Mouse (Mus musculus): ENCODE measurements around the gene Col23a1.
"Not testable (repeated sequence)": the region's sequence is repeated elsewhere in the genome, so short reads cannot be mapped to it uniquely, and the experiment has no call there.

The Col23a1 gene

DNA sequence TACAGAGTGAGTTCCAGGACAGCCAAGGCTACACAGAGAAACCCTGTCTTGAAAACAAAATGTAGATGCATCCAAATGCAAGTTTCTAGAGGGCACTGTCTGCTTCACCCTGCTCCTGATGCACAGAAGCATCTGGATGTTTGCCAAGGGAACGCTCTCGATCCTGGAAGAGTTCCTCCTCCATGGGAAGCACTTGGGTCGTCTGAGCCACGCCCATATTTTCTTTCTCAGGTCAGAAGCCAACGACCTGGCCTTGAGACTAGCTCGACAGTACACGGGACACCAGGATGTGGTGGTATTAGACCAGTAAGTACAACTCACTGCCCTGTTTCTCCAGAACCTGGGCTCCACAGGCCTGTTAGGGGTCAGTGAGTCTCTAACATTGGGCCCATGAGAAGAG is 301.4 kb downstream of the Col23a1 start:
- no peak for DNase-seq (ENCODE audit: low spot score in 2 of 2)

DNA sequence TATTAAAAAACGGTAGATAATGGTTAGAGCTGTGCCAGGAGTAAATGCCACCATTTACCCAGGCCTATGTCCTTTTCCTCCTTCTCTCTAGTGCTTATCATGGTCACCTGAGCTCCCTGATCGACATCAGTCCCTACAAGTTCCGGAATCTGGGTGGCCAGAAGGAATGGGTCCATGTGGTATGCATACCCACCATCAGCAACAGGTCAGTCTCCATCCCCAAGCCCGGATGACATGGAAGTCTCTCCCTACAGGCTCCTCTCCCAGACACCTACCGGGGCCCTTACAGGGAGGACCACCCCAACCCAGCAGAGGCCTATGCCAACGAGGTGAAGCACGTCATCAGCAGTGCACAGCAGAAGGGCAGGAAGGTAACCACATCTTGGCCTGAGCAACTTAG is 302.2 kb downstream of the Col23a1 start:
- DNase-seq (ENCODE audit: low spot score in 2 of 2): no peak

DNA sequence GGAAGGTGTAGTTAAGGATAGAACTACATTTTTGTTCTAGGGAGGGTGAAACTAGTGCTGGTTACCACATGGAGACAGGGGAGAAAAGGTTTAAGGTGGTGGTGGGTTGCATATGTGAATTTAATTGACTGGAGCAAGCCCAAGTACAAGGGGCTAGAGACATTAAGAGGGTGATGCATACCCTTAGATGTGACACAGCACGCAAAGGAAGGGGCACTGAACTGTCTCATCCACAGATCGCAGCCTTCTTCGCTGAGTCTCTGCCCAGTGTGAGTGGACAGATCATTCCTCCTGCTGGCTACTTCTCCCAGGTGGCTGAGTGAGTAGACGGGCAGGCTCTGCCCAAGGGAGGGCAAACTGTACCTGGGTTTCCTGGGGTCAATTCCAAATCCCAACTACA is 303.6 kb downstream of the Col23a1 start:
- DNase-seq (ENCODE audit: low spot score in 2 of 2): no peak

DNA sequence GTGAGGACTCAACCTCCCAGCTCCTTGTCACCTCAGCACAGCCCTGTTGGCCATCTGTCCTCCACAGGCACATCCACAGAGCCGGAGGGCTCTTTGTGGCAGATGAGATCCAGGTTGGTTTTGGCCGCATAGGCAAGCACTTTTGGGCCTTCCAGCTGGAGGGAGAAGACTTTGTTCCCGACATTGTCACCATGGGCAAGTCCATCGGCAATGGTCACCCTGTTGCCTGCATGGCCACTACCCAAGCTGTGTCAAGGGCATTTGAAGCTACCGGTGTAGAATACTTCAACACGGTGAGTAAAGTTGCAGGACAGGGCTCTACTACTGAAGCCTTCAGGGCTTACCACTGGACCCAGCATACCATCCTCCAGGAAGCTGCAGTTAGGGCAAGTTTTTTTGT is 304.1 kb downstream of the Col23a1 start:
- no peak for DNase-seq (ENCODE audit: low spot score in 2 of 2)

DNA sequence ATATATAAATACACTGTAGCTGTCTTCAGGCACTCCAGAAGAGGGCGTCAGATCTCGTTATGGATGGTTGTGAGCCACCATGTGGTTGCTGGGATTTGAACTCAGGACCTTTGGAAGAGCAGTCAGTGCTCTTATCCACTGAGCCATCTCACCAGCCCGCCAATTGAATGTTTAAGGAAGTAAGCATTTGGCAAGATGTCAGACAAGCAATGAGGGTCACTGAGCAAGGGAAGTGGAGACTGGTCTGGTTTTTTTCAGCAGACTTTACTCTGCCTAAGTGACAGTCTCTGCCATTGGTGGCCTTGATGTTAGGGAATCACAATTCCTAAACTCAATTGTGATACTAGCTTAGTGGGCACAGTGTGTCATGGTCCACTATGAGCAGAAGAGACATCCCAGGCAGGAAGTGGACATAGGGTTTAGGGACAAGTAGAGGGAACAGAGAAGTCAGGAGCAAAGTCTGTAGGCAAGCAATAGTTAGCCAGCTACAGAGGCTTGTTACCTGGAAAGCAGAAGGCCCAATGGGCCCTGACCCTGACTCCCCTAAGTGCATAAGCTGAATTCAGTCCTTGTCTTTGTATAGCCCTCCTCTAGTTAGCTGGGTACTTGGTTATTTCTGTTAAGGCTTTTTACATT is 305.1 kb downstream of the Col23a1 start:
- DNase-seq (ENCODE audit: low spot score in 2 of 2): no peak

DNA sequence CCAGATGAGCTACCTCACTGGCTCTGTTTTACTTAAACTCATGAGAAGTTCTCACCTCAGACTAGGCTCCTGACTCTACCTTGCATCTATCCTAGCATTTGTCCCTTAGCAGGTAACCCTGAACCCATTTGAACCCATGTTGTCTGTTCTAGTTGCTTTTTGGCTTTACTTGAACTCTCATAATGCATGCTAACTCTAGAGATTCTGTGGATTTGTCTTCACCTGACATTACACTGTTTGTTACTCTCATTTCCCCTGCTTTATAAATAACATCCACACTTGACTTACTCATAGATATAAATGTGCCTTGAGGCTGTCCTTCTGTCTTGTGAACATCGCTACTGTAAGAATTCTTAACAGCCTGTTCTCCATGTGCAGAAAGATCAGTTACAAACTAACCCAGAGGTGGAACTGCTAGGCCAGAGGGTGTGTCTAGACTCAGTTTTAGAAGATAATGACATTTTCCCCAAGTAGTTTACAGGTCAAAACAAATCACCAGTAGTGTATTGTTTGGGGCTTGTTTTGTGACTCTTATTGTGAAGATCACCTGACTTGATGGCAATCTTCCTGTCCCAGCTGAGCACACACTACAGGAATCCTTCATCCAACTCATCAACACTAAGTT is 305.9 kb downstream of the Col23a1 start:
- DNase-seq (ENCODE audit: low spot score in 2 of 2): no peak

DNA sequence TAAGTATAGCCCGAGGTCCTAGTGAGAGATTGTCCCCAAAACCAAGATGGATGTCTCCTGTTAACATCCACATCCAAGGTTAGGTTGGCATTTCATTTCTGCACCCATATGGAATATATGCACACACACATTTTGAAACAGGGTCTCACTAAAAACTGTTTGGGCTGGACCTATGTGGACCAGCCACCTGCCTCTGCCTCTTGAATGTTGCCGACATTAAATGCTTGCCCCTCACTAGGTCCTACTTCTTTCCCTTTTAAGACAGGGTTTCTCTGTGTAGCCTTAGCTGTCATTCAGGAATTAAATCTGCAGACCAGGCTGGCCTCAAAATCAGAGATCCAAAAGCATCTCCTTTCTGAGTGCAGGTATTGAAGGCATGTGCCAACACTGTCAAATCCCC is 307.8 kb downstream of the Col23a1 start:
- DNase-seq (ENCODE audit: low spot score in 2 of 2): no peak

DNA sequence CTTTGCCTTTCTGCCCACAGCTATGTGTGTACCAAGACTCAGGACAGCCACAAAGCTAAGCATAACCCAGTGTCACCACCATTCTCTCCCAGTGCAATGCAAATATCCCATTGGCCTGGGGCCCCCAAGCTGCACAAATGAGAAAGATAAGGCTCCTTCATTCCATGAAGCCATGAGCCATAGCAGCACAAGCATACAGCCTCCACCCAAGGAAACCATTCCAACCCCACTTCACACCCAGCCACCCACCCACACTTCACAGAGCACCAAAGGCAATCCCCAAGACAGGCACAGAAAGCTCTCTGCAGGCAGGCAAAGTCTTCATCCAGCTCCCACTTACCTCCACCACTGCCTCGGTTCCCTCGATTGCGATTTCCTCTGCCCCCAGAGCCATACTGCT is 312.5 kb downstream of the Col23a1 start:
- DNase-seq (ENCODE audit: low spot score in 2 of 2): no peak

DNA sequence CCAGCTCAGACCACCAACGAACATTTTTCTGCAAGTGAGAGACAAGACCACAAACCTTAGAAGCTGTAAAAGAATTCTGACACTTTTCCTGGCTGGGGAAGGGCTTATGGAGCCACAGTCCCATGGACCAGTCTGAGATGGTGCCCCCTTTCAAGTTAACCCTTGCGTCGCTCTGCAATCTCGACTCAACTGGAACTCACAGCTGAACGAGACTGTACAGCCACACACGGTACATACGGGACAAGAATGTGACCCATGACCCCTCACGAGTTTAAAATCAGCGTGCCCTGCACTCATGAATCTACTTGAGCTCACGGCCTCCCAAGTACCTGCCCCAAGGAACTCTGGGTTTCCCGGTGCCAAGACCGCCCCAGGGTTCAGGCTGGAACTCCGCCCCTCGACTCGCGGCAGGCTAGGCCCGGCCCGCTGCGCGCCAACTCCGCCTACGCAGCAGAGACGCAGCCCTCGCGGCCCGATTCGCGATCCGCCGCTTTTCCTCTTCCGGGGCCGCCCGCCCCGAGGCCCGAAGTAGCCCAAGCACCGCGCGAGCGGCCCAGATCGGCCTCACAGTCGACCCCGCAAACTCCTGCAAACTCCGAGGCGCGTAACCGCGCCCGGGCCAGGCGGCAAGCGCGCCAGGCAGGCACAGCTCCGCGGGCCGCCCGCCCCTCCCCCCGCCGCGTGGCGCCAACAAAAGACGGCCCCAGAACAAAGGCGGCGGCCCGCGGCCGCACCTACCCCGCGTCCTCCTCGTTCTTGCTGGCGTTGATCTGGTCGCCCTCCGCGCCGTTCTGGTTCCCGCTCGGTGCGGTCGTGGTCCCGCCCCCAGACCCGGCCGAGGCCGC is 316.1 kb downstream of the Col23a1 start:
- peak; percentile 88 to 89 for DNase-seq (ENCODE audit: low spot score in 2 of 2)

DNA sequence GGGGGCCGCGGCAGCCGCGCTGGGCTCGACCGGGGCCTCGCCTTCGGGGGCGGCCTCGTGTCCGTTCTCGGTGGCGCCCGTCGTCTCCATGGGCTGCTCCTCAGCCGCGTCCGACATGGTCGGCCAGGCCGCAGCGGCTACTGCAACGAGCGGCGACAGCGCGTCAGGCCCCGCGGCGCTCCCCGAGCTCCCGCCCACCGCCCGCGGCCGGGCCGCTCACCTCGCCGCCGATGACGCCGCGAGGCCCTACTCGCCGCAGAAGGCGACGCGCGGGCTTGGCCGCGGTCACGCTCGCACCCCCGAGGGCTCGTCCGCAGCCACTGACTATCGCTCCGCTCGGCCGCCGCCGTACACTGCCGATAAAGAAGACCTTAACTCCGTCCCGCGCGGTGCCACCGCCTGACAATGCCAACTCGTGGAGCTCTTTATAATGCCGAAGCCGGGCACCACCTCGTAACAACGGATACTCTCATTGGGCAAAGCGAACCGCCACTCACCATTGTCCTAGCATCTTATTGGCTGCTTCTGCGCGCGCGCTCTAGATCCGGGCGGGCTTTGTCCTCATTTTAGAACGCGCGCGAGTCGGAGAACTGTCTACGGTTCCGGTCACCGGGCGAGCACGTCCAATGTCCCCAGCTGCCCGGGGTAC is 316.9 kb downstream of the Col23a1 start, which contains the start of gene Hnrnpab:
Gene Hnrnpab, minus strand, starts transcription at position 401 of the 649 bp plus-strand sequence.
- DNase-seq (ENCODE audit: low spot score in 2 of 2): peak; percentile 95 to 97

DNA sequence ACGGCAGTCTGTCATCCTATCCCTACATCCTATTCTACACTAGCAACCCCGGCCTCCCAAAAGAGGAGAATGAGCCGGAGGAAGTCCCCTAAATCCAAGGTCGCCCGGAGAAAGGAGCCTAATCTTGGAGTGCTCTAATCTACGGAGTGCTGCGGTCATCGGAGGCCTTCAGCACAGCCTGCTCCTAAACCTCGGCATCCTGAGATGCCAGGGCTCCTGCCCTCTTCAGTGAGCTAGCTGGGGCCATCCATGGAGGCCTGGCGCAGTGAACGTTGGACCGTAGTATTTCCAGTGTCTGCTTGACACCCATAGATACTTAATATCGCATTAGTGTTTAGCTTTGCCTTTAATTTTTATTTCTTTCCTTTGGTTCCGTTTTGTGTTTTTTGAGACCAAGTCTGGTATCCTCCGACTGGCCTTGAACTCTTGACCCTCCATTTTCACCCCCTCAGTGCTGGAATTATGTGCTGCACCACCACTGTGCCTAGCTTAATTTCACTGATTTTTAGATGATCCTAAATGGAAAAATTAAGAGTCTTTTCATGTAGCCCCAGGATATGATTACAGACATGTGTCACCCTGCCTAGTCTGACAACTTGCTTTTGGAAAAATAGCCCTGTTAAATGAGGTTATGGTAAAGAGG is 317.5 kb downstream of the Col23a1 start:
- no peak for DNase-seq (ENCODE audit: low spot score in 2 of 2)

DNA sequence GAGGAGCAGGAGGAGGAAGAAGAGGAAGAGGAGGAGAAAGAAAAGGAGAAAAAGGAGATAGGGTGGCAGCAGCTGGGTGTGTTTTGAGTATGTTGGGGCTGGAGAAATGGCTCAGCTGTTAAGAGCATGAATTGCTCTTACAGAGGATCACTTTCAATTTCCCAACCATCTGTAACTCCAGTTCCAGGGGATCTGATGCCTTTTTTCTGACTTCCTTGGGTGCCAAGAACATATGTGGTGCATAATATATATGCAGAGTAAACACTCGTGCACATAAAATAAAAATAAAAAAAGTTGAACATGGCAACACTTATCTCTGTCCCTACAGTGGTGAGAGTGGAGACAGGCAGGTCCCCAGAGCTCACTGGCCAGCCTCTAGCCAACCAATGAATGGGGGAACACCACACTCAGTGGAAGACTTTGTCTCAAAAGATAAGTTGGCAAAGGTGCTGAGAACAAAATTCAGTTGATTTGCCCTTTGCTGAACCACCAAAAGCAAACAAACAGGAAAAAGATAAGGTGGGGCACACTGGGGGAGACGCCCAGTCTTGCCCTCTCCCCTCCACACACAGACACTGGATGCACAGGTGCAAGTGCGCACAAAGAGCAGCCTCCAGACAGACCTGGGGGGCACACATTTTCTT is 319.7 kb downstream of the Col23a1 start:
- no peak for DNase-seq (ENCODE audit: low spot score in 2 of 2)

DNA sequence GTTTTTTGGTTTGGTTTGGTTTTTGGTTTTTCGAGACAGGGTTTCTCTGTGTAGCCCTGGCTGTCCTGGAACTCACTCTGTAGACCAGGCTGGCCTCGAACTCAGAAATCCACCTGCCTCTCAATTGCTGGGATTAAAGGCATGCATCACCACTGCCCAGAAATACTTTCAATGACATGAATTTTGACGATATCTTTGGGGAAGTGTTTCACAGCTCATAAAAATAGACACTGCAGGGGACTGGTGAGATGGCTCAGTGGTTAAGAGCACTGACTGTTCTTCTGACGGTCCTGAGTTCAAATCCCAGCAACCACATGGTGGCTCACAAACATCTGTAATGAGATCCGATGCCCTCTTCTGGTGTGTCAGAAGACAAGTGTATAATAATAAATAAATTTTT is 320.2 kb downstream of the Col23a1 start:
- DNase-seq (ENCODE audit: low spot score in 2 of 2): not testable (repeated sequence)

DNA sequence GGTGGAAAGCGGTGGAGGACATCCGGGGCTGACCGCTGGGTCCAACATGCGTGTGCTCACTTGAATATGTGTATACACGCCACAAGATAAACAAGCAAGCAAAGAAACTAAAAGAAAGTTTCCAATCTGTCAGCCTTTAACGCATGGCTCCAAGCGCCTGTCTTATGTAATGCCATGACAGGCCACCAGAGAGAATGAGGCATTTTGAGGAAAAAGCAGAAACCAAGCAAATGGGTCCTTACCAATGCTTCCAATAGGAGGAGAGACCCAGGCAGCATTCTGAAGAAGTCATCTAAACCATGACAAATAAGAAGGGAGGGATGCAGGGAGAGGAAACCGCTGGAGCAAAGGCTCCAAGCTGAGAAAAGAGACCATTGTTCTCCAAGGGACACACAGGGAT is 324.5 kb downstream of the Col23a1 start:
- DNase-seq (ENCODE audit: low spot score in 2 of 2): no peak

DNA sequence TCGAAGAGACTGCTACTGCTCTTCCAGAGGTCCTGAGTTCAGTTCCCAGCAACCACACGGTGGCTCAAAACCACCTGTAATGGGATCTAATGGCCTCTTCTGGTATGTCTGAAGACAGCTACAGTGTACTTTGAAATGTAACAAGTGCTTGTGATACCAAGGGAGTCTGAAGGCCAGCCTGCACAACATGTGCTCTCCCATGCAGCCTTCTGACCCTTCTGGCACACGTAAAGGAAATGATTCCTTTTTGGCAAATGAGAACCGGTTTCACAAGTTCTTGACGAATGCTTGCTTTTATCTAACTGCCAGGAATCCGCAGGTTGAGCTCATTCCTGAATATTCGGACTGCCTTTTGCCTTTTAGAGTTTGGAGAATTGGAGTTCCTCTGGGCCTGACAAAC is 325.4 kb downstream of the Col23a1 start:
- DNase-seq (ENCODE audit: low spot score in 2 of 2): no peak

DNA sequence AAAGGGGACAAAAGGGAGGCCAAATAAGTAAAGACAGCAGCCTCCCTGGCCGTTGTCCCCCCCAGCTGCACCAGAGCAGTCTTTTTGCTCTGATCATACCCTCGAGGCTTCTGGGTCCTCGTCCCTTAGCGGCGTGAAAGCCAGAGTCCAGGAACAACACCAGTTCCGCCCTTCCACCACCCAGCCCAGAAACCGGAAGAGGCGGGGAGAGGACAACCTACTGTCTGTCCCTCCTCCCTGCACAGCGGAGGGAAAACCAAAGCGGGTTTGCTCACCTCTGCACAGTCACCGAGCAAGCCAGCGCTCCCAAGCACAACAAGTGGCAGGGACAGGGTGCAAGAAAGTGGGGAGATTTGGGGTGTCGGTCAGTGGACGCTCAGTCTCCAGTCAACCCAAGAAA is 325.9 kb downstream of the Col23a1 start:
- DNase-seq (ENCODE audit: low spot score in 2 of 2): peak; percentile 78 to 81

DNA sequence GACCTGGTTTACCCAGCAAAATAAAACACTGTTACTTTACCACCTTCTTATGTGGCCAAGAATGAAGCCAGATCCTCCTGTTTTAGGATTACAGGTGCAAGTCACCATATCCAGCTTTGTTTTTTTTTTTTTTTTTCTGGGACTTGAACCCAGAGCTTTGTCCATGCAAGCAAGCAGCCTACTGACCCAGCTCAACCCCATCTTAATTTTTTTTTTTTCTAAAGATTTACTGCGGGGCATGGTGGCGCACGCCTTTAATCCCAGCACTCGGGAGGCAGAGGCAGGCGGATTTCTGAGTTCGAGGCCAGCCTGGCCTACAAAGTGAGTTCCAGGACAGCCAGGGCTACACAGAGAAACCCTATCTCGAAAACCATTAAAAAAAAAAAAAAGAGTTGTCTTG is 326.4 kb downstream of the Col23a1 start:
- not testable (repeated sequence) for DNase-seq (ENCODE audit: low spot score in 2 of 2)

DNA sequence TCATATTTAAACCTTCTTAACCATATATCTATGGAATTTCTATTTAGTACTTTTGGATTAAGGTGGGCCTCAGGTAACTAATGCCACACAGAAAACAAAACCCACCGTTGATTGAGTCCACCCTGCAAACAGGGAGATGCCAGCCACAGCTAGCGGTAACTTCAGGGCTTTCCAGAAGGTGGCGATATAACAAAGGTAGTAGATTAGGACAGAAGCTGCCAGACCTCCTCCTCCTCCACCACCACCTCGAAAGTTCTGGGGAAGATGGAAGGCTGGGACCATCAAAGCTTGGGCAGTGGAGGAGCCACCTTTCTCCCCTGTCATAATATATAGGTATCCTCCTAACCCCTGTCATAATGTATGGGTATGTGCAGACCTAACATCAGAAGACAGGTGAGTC is 328.0 kb downstream of the Col23a1 start:
- peak; percentile 70 to 75 for DNase-seq (ENCODE audit: low spot score in 2 of 2)

DNA sequence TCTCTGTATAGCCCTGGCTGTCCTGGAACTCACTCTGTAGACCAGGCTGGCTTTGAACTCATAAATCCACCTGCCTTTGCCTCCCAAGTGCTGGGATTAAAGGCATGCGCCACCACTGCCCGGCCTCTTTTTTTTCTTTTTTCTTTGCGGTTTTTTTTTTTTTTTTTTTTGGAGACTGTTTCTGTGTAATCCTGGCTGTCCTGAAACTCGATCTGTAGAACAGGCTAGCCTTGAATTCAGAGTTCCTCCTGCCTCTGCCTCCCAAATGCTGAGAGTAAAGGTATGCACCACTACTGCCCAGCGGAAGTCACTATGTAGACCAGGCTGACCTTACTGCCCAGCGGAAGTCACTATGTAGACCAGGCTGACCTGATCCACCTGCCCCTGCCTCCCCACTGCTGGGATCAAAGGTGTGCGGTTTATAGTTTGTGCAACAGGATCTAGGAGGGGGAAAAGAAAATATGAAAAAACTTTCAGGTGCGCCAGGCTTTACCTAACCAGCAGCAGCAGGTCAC is 329.2 kb downstream of the Col23a1 start:
- DNase-seq (ENCODE audit: low spot score in 2 of 2): no peak

DNA sequence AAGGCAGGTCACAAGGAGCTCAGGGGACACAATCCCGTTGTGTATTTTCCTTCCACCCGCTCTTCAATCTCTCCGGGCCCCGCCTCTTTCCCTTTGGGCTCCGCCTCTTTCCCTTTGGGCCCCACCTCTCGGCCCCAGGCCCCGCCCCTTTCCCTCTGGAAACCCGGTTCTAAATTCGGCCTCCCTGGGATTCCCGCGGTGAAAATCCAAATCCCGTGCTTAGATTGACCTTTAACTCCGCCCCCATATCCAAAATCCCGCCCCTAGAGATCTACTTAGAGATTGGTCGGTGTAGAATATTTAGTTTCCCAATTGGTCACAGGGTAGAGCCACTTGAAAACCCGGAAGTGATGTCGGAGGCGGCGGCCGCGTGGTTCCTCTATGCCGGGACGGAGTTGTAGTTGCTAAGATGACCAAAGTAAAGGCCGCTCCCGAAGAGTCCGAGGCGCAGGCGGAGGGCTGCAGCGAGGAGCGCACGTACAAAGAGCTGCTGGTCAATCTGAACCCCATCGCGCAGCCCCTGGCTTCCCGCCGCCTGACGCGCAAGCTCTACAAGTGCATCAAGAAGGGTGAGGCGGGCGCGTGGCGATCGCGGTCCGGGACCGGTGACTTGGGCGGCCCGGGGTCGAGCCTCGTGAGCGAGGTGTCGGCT is 329.8 kb downstream of the Col23a1 start, which contains the start of gene Nhp2:
Gene Nhp2, plus strand, starts transcription at position 327 of the 652 bp plus-strand sequence.
- DNase-seq (ENCODE audit: low spot score in 2 of 2): peak; percentile 85 to 92

Data from spleen, postnatal 36 days (tissue).